25 mouse cellular contexts compared by ENCODE assay signal in genomic region chr8:77870264-77870663, GRCm38 (mm10).
DNase-seq lines count a peak whose midpoint lies in the region; ATAC-seq lines count a peak whose summit lies in the region.
"Had no signal": no experiment of that assay in that cellular context is flagged by ENCODE, and none has a peak within 500 bp of the region (broad histone marks: within the 10 kb centered on the region; RNA-seq: fewer than 3 reads in every experiment).

No protein-coding gene starts in this region.

- no peak overlapping the region for H3K9ac ChIP-seq in hindbrain, embryonic 16.5 days (ENCODE audit: low read depth, low read length)
- H3K9ac ChIP-seq: forebrain, postnatal 0 days; hindbrain, embryonic 12.5 days had no signal

- peak; percentile 8 for DNase-seq in hindbrain, embryonic 10.5 days (ENCODE audit: low spot score)
- DNase-seq in embryo, embryonic 10 days (ENCODE audit: low spot score), result peak; percentile 44
- peak; percentile 38 for DNase-seq in embryo, embryonic 10.5 days (ENCODE audit: low spot score)
- DNase-seq in mesoderm, embryonic 11.5 days (ENCODE audit: low read depth, low spot score), result peak; percentile 43
- no peak for DNase-seq in spleen, postnatal 4 days (ENCODE audit: low spot score in 2 of 2)
- no peak for DNase-seq in forebrain, embryonic 10.5 days (ENCODE audit: extremely low spot score, low spot score)
- DNase-seq: adrenal gland, adult 8-10 months; adrenal gland, postnatal 25 days; cerebellum, adult 11-12 months; cerebellum, adult 8-10 months; cerebellum, postnatal 10 days; cerebellum, postnatal 36 days; forebrain, postnatal 0 days; gastrocnemius, adult 2 months; gastrocnemius, postnatal 14 days; heart, adult 18-20 months; kidney, adult 18-20 months had no signal

- no peak overlapping the region for H3K27ac ChIP-seq in hindbrain, embryonic 10.5 days
- H3K27ac ChIP-seq in hindbrain, embryonic 16.5 days (ENCODE audit: low read depth, low read length), result no peak overlapping the region
- no peak overlapping the region for H3K27ac ChIP-seq in forebrain, embryonic 10.5 days
- H3K27ac ChIP-seq: gastrocnemius, adult 2 months; hindbrain, embryonic 12.5 days; hindbrain, postnatal 0 days had no signal

- no peaks in the 10 kb centered on the region for H3K4me1 ChIP-seq in hindbrain, embryonic 10.5 days (replicated peaks)
- no peaks in the 10 kb centered on the region for H3K4me1 ChIP-seq in hindbrain, embryonic 16.5 days (ENCODE audit: control insufficient read depth, insufficient read depth, low read depth, low read length)
- no peaks in the 10 kb centered on the region for H3K4me1 ChIP-seq in forebrain, embryonic 10.5 days
- H3K4me1 ChIP-seq: hindbrain, embryonic 12.5 days had no signal

- H3K4me3 ChIP-seq in hindbrain, embryonic 10.5 days, result no peak overlapping the region
- H3K4me3 ChIP-seq in hindbrain, embryonic 16.5 days (ENCODE audit: low read length), result no peak overlapping the region
- no peak overlapping the region for H3K4me3 ChIP-seq in forebrain, embryonic 10.5 days
- H3K4me3 ChIP-seq: gastrocnemius, adult 2 months; hindbrain, embryonic 12.5 days had no signal

- no peak overlapping the region for H3K4me2 ChIP-seq in hindbrain, embryonic 16.5 days (ENCODE audit: low read length)
- H3K4me2 ChIP-seq: hindbrain, embryonic 12.5 days had no signal

- WGBS in hindbrain, embryonic 10.5 days, result 51% methylated on average over 6 of the region's 6 CpGs
- 55% methylated on average over 6 of the region's 6 CpGs for WGBS in hindbrain, embryonic 16.5 days
- 69% methylated on average over 6 of the region's 6 CpGs for WGBS in forebrain, embryonic 10.5 days

- no peak for ATAC-seq in hindbrain, embryonic 16.5 days
- ATAC-seq: activated CD4-positive, CD25-positive, alpha-beta regulatory T cell, adult 4 months; CD4-positive, CD25-positive, alpha-beta regulatory T cell, adult 4 months; forebrain, embryonic 14.5 days; forebrain, postnatal 0 days; hindbrain, postnatal 0 days; inflammation-experienced regulatory T-cells, adult 6 months; intestine, embryonic 16.5 days had no signal

- H3K9me3 ChIP-seq in hindbrain, embryonic 10.5 days, result no peaks in the 10 kb centered on the region
- H3K9me3 ChIP-seq in hindbrain, embryonic 16.5 days (ENCODE audit: control insufficient read depth, low read length), result no peaks in the 10 kb centered on the region
- H3K9me3 ChIP-seq in forebrain, embryonic 10.5 days, result no peaks in the 10 kb centered on the region
- H3K9me3 ChIP-seq: hindbrain, embryonic 12.5 days had no signal

- H3K36me3 ChIP-seq in hindbrain, embryonic 10.5 days, result no peaks in the 10 kb centered on the region
- no peaks in the 10 kb centered on the region for H3K36me3 ChIP-seq in hindbrain, embryonic 16.5 days (ENCODE audit: control insufficient read depth, insufficient read depth, low read length)
- H3K36me3 ChIP-seq in forebrain, embryonic 10.5 days (replicated peaks), result no peaks in the 10 kb centered on the region
- H3K36me3 ChIP-seq: hindbrain, embryonic 12.5 days had no signal

- H3K27me3 ChIP-seq in hindbrain, embryonic 10.5 days (ENCODE audit: insufficient read depth, poor library complexity, severe bottlenecking), result no peaks in the 10 kb centered on the region
- no peaks in the 10 kb centered on the region for H3K27me3 ChIP-seq in hindbrain, embryonic 16.5 days (replicated peaks; ENCODE audit: control insufficient read depth, insufficient read depth, low read length)
- H3K27me3 ChIP-seq in forebrain, embryonic 10.5 days (ENCODE audit: poor library complexity, severe bottlenecking), result no peaks in the 10 kb centered on the region
- H3K27me3 ChIP-seq: hindbrain, embryonic 12.5 days had no signal

Comparison
In these comparisons a context has a peak if more than half of its experiments do, and no peak if none do; other contexts are left out.
1. DNase-seq: peak in hindbrain, embryonic 10.5 days (single experiment), embryo, embryonic 10 days (single experiment), embryo, embryonic 10.5 days (single experiment) and mesoderm, embryonic 11.5 days (single experiment); none in spleen, postnatal 4 days (0 of 2) and forebrain, embryonic 10.5 days (single experiment).